Mouse (Mus musculus) ES-Bruce4 (cell line): ENCODE measurements around the gene Snapc3. TPM values are rescaled to one million over a fixed set of nuclear protein-coding genes. Genes with fewer than 3 reads are reported as not detected.

Source experiments
- H3K27ac ChIP-seq: 2 replicates; pipeline ENCODE4 v1.5.1; 2012; ENCODE audit warnings: low read length, inconsistent platforms; ENCODE audit not compliant: insufficient read depth
- H3K27me3 ChIP-seq: 2 replicates; pipeline ENCODE4 v1.6.1; 2012; ENCODE audit warnings: mild to moderate bottlenecking, low read length, inconsistent platforms; ENCODE audit not compliant: control insufficient read depth, poor library complexity, insufficient read depth, severe bottlenecking
- H3K36me3 ChIP-seq: 2 replicates; pipeline ENCODE4 v1.6.1; 2012; ENCODE audit warnings: inconsistent platforms, mild to moderate bottlenecking, low read length, moderate library complexity; ENCODE audit not compliant: control insufficient read depth, poor library complexity, insufficient read depth, severe bottlenecking
- H3K4me1 ChIP-seq: one replicate; pipeline ENCODE4 v1.8.1; 2011; ENCODE audit warnings: low read length; ENCODE audit not compliant: control insufficient read depth, insufficient read depth
- H3K4me3 ChIP-seq: 2 replicates; pipeline ENCODE4 v1.5.1; 2011; ENCODE audit warnings: low read depth, mild to moderate bottlenecking, low read length
- H3K9ac ChIP-seq: 2 replicates; pipeline ENCODE4 v1.6.1; 2012; ENCODE audit warnings: low read depth, mild to moderate bottlenecking, inconsistent platforms; ENCODE audit not compliant: poor library complexity, severe bottlenecking
- H3K9me3 ChIP-seq: replicated peaks from 2 replicates; pipeline ENCODE4 v1.6.1; 2012; ENCODE audit warnings: mild to moderate bottlenecking, low read length, inconsistent platforms; ENCODE audit not compliant: control insufficient read depth, poor library complexity, insufficient read depth, severe bottlenecking
- CTCF ChIP-seq: IDR thresholded peaks from one replicate; pipeline ENCODE4 v1.8.1; 2011; ENCODE audit warnings: low read depth, low read length
- EP300 ChIP-seq: IDR thresholded peaks from 2 replicates; pipeline ENCODE4 v1.6.1; 2011; ENCODE audit warnings: low read depth, low read length; ENCODE audit not compliant: insufficient read depth
- POLR2A ChIP-seq: IDR thresholded peaks from one replicate; pipeline ENCODE4 v1.8.1; 2011; ENCODE audit warnings: low read length; ENCODE audit not compliant: insufficient read depth
- polyA plus RNA-seq: library from polyadenylated mRNA; stranded (reverse); fragments of >200 nt; gene quantifications from 2 replicates; pipeline ENCODE4 v1.2.4, GENCODE M21; 2011; ENCODE audit warnings: low read depth; ENCODE audit not compliant: missing spikeins, insufficient read depth, insufficient read length

Gene Snapc3
- polyA plus RNA-seq, 1 experiment, result 48.6 TPM

- Histone ChIP-seq H3K27me3 (no peaks in the 10 kb centered on the region), H3K4me3 (no peak overlapping the region), H3K27ac (no peak overlapping the region), H3K36me3 (peaks cover 79% of the 10 kb centered on the region), H3K9me3 (peaks cover 5% of the 10 kb centered on the region), H3K9ac (no peak overlapping the region), H3K4me1 (no peaks in the 10 kb centered on the region)
- no peak for TF ChIP-seq POLR2A
- TF ChIP-seq EP300, result no peak
- TF ChIP-seq CTCF, result no peak
Observed at GRCm38 (mm10) chr4:83460106-83460505, 42.6 kb downstream of the Snapc3 start.

GRCm38 (mm10) chr4:83464827-83465226, 47.3 kb downstream of the Snapc3 start:
- Histone ChIP-seq H3K9me3 (peaks cover 5% of the 10 kb centered on the region), H3K27me3 (no peaks in the 10 kb centered on the region)

GRCm38 (mm10) chr4:83467615-83468014, 50.1 kb downstream of the Snapc3 start:
- TF ChIP-seq EP300 (no peak), POLR2A (no peak), CTCF (no peak)
- Histone ChIP-seq H3K27ac (no peak overlapping the region), H3K27me3 (no peaks in the 10 kb centered on the region), H3K9me3 (peaks cover 5% of the 10 kb centered on the region), H3K9ac (no peak overlapping the region), H3K4me1 (no peaks in the 10 kb centered on the region), H3K4me3 (no peak overlapping the region), H3K36me3 (peaks cover 74% of the 10 kb centered on the region)

More at GRCm38 (mm10) chr4:83464827-83465226, 47.3 kb downstream of the Snapc3 start:
- peaks cover 74% of the 10 kb centered on the region for H3K36me3 ChIP-seq
- H3K4me1 ChIP-seq, result no peaks in the 10 kb centered on the region
- H3K9ac ChIP-seq, result no peak overlapping the region
- no peak overlapping the region for H3K4me3 ChIP-seq
- no peak for TF ChIP-seq EP300
- TF ChIP-seq CTCF, result no peak
- no peak for TF ChIP-seq POLR2A
- H3K27ac ChIP-seq, result no peak overlapping the region

- no peak overlapping the region for H3K4me3 ChIP-seq
- no peaks in the 10 kb centered on the region for H3K4me1 ChIP-seq
- peak overlapping the region; percentile 8; the same call in 1 of the 2 replicates for H3K27ac ChIP-seq
- H3K9ac ChIP-seq, result no peak overlapping the region
- peaks cover 74% of the 10 kb centered on the region for H3K36me3 ChIP-seq
- H3K27me3 ChIP-seq, result no peaks in the 10 kb centered on the region
- TF ChIP-seq CTCF, result no peak
- no peak for TF ChIP-seq POLR2A
- no peak for TF ChIP-seq EP300
- 0 out of 2 replicates have a peak, but pooled peaks cover under 1% of the 10 kb centered on the region for H3K9me3 ChIP-seq
Observed at GRCm38 (mm10) chr4:83468208-83468607, 50.7 kb downstream of the Snapc3 start.

- peaks cover 37% of the 10 kb centered on the region for H3K36me3 ChIP-seq
- no peak overlapping the region; the same call in 1 of the 2 replicates for H3K27ac ChIP-seq
- H3K4me3 ChIP-seq, result peak overlapping the region; percentile 100
- H3K9ac ChIP-seq, result peak overlapping the region; percentile 95
- no peaks in the 10 kb centered on the region for H3K27me3 ChIP-seq
- H3K9me3 ChIP-seq, result no peaks in the 10 kb centered on the region
- no peak for TF ChIP-seq CTCF
- TF ChIP-seq EP300, result no peak
- TF ChIP-seq POLR2A, result no peak
- peaks cover 2% of the 10 kb centered on the region for H3K4me1 ChIP-seq
Observed at GRCm38 (mm10) chr4:83485250-83485649, 67.7 kb downstream of the Snapc3 start.

GRCm38 (mm10) chr4:83485735-83486116, 68.2 kb downstream of the Snapc3 start:
- Histone ChIP-seq H3K4me3 (peak overlapping the region; percentile 100), H3K9me3 (no peaks in the 10 kb centered on the region), H3K27me3 (no peaks in the 10 kb centered on the region), H3K9ac (peak overlapping the region; percentile 95), H3K27ac (no peak overlapping the region; the same call in 1 of the 2 replicates), H3K36me3 (peaks cover 34% of the 10 kb centered on the region), H3K4me1 (peaks cover 2% of the 10 kb centered on the region)
- peak; percentile 55 for TF ChIP-seq CTCF
- TF ChIP-seq POLR2A, result no peak
- peak; percentile 55; the same call in 1 of the 2 replicates for TF ChIP-seq EP300
